Mouse (Mus musculus): ENCODE measurements around the gene Hnrnpl.

GRCm38 (mm10) chr7:28862817-28863499 is 54.6 kb downstream of the Hnrnpl start:
- TF ChIP-seq CTCF (IDR thresholded peaks at IDR 0.05; ENCODE audit: low read depth) (no peak), EP300 (IDR thresholded peaks at IDR 0.05; ENCODE audit: low read depth) (no peak)
